Mouse (Mus musculus) testis, postnatal 10 days (tissue): Measurements from ENCODE around the gene Lrrc40.
"Not testable (repeated sequence)": the region's sequence is repeated elsewhere in the genome, so short reads cannot be mapped to it uniquely, and the experiment has no call there.

ENCODE experiments used
- DNase-seq: peaks from one replicate; pipeline ENCODE4 v3.0.0; 2021; ENCODE audit warnings: low spot score

Lrrc40 gene

DNA sequence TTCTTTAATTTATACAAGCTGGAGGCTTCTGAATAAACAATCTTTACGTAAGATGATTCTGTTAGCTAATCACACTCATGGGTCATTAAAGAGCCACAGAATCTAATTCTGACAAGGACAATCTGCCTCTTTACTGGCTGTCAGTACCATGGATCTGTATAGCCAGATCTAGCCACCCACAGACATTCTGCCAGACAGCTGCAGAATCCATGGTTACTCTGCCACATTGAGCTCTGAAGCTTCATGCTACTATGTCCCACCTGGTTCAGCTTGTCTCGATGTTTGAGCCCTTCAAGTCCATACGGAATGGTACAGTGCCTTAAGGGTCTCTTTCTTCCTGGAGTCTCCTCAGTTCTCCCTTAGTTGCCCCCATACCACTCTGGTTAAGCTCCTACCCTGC, 55.1 kb downstream of the Lrrc40 start:
- DNase-seq: no peak

DNA sequence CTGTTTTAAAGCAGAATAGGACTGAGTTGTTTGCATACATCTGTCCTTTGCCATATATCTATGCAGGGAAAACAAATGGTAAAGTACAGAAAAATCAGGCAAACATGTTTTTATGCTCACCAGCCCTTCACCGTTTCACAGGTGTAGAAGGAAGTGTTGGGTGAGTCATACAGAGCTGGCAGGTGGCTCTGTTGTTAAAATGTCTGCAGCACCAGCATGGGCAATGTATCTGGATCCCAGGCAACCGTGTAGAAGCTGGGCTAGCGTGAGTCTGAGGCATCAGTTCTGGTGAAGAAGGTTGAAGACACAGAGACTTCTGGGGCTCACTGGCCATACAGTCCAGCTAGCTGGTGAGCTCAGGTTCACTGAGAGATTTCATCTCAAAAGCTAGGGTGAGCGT, 57.5 kb downstream of the Lrrc40 start:
- no peak for DNase-seq

DNA sequence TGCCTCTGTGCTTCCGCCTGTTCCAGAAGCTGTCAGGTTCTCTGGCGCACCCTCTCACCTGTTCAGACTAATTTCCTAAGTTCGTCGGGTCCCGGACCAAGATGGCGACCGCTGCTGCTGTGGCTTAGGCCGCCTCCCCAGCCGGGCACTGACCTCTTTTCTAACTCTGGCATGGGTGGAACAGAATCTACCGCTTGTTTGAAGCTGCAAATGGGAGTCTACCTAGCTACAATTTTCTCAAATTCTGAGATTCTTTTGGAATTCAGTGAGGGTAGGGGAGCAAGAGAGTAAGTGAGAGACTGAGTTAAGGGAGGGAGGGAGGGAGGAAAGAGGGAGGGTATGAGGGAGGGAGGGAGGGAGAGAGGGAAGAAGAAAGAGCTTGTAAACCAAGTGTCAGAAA, 65.6 kb downstream of the Lrrc40 start:
- DNase-seq: not testable (repeated sequence)

DNA sequence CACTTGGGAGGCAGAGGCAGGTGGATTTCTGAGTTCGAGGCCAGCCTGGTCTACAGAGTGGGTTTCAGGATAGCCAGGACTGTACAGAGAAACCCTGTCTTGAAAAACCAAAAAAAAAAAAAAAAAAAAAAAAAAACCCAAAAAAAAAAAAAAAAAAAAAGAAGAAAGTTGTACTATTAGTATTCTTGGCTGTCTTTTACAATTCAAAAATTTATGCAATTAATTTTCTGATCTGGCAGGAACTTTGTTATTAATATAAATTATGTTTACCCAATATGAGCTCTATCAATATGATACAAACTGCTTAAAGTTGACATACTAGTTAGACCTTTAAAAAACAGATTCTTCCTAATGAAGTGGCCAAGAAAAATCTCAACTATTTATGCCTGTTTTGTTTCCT, 66.1 kb downstream of the Lrrc40 start:
- not testable (repeated sequence) for DNase-seq

DNA sequence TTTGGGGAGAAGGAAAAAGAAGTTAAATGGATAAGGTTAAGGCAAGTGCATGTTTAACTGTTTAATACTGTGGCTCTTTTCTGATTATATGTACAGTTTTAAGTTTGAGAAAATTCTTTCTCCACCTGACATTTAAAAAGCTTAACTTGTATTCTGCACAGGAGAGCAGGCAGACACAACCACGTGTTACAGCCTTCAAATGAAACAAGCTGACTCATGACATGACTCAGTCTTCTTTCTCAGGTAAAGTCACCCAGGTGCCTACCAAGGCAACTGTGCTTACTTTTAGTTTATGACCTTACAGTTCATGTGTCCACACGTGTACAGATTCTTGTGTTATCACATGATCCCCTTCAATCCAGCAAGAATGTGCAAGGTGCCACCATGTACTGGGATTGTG, 67.0 kb downstream of the Lrrc40 start:
- DNase-seq: no peak

DNA sequence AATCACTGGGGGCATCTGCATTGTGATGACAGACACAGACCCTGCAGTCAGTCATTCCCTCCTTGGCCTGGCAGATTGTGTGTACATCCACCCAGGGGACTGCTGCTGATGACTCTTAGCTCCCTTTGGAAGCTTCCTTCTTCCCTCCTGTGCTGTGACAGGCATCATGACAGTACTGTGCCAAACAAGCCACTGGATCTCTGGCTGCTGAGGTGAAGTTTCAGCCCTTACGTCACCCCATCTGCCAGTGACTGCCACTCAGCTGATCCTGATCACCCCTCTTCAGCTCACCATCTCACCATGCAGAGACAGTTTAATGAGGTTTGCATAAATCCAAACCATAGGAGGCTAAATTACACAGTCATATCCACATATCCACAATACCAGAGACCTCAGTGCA, 68.8 kb downstream of the Lrrc40 start:
- DNase-seq: no peak
